Mouse (Mus musculus) embryonic fibroblast, embryonic 13.5 days (primary cell): ENCODE measurements around the gene Mocs1.

ENCODE experiments used
- CTCF ChIP-seq: IDR thresholded peaks from 2 replicates; pipeline ENCODE4 v1.5.1; 2011; ENCODE audit warnings: mild to moderate bottlenecking, control low read depth, low read length, moderate library complexity, borderline replicate concordance; ENCODE audit not compliant: insufficient read depth
- POLR2A ChIP-seq: IDR thresholded peaks from 2 replicates; pipeline ENCODE4 v1.6.1; 2011; ENCODE audit warnings: low read depth, mild to moderate bottlenecking, control low read depth, low read length, moderate library complexity

DNA sequence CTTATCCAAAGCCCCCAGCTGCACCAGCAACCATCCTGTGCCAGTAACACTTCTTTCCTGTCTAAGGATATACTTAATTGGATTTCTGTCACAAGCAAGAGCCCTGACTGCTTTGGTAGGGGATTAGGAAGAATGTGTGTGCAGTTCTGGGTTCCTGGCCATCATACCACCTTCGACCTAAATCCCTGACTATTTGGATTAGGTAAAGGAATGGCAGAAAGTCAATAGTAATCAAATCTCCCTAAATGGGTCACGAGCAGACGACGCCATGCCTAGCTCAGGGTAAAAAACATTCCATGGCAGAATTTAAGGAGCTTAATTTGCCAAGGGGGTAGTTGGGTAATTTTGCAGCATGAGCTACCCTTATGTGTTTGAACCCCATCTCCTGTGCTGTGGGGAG, 28.6 kb upstream of the Mocs1 start:
- no peak for TF ChIP-seq POLR2A
- TF ChIP-seq CTCF = no peak
